Mouse (Mus musculus) monocyte, adult 5-6 weeks (primary cell): ENCODE data around the gene Ndufb7. TPM values are rescaled to one million over a fixed set of nuclear protein-coding genes. Genes with fewer than 3 reads are reported as not detected.
"Not testable (repeated sequence)": the region's sequence is repeated elsewhere in the genome, so short reads cannot be mapped to it uniquely, and the experiment has no call there.

Experiments used
- ATAC-seq: fragments of 153-309, 156-312 bp; replicated peaks from 2 replicates; pipeline ENCODE4 v1.8.0; 2017; ENCODE audit warnings: mild to moderate bottlenecking; ENCODE audit not compliant: low TSS enrichment, insufficient number of reproducible peaks, severe bottlenecking, poor library complexity, low FRiP score
- total RNA-seq: library from RNA; stranded (forward); fragments of 200-1000, 200-491, 200-594 nt; gene quantifications from 3 replicates; pipeline ENCODE4 v1.2.3, GENCODE M21; 2017

Ndufb7 gene
- total RNA-seq, result 152 to 196 TPM (median 178 TPM) in 3 replicates

DNA sequence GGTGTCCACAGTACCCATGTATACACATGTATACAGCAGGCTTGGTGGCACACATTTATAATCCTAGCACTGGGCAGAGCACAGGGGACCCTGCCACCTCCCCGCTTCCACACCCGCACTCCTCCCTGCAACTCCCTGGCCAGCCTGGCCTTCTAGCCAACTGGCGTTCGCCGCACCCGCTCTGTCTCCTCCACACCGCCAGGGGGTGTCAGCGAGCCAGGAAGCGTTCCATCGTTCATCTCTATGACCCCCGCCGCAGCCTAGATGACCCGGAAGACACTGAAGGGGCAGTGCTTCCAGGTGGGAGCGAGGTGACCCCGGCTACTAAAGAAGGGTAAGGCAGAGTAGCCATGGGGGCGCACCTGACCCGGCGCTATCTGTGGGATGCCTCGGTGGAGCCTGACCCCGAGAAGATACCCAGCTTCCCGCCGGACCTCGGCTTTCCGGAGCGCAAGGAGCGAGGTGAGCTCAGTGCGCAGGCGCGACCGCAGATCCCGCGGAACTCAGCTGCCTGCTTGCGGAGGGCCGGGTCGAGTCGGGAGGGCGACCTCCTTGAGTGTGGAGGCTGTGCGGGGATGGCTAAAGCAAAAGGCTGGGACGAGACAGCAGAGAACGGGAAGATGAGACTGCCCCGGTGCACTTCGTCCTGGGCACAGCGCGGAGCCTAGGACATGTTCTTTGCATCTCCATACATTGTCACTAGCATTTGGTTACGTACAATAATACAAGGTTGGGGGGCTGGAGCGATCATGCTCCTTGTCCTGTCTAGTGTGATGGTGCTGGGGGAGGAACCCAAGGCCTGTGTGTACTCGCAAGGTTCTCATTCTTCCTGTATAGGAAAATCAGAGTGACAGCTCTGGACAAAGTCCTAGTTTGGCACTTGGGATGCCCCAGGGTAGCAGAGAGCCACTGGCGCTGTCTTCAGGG, at the start of gene Ndufb7:
TSS of gene Ndufb7 (plus strand) at position 203 of the 927 bp plus-strand sequence.
- ATAC-seq, result peak; percentile 94

DNA sequence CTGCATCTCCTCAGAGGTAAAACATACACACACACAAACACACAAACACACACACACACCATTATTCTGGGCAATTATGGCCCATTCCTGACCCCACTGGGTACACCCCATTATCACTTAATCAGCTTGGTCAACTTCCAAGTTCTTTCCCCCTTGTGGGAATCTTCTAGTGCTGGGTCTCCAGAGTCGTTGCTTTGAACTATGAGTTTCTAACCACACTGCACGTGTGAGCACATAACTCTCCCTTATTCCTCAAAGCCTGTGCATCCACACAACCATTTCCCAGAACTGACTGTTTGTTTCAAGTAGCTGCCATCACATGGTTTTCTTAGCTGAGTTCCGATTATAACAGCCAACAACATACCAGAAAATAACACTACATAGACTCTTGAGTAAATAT, 46.0 kb upstream of the Ndufb7 start:
- no peak for ATAC-seq

DNA sequence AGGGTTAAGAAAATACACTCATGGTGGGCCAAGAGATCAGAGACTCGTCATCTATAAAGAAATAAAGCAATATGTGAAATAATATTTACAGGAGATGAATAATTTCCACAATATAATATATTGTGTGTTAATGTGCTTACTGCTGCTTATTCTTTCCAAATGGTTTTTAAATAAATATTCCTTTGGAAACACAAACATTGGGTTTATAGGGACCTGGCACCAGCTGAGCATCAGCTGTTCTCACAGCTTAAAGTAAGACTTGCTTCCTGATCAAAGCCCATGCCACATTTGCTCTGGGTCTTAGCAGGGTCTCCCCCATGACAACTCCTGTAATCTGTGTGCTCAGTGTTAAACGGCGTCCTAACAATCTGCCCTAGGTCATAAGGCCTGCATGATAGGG, 45.6 kb upstream of the Ndufb7 start:
- not testable (repeated sequence) for ATAC-seq

DNA sequence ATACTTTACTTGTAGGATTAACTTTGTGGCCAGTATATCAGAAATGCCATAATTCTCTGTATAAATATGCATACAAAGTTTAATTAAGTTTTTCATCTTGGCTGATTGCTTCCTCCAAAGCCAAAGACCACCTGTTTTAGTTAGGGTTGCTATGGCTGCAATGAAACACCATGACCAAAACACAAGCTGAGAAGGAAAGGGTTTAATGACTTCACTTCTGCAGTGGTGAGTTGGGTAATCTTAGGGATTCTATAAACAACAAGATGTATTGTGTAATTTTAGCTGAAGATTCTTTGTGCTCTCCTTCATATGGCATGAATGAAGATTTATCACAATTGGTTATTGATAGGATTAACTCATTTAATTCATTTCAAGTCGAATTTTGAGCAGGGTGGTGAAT, 45.2 kb upstream of the Ndufb7 start:
- no peak for ATAC-seq

DNA sequence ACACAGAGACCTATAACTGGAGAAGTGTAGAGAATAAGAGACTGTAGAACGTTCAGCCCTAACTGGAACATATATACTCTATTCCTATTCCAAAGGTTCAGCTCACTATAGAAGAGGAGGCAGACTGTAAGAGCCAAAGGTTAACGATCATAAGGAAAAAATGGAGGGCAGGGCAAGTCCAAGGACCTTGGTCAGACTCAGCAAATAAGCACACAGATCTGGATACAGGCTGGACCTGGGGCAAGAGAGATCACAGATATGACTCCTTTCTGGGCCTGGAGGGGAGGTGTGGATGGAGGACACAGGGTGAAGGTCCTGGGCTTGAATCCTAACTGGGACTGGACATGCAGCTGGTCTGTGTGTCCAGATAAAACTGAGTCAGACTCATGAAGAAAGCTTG, 31.7 kb upstream of the Ndufb7 start:
- ATAC-seq, result no peak

DNA sequence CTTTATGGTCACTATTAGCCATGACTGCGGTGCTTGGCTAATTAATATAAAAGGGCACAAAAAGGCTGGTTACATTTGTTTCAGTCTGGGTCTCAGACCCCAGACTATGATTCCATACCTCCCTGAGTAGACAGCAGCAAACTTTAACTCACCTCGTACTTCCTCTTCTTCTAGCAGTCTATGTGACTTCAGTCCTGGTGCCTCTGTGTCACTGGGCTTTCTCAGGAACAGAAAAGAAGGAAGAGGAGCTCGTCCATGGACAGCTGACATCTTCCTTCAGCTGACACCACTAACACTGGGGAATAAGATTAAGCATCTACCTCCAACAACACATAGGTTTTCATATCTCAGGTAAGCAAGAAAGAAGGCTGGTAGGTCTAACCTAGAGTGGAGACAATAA, 30.7 kb upstream of the Ndufb7 start, which contains the start of gene Olfr370:
TSS of gene Olfr370 (plus strand) at position 45 of the 400 bp plus-strand sequence.
- ATAC-seq, result no peak

DNA sequence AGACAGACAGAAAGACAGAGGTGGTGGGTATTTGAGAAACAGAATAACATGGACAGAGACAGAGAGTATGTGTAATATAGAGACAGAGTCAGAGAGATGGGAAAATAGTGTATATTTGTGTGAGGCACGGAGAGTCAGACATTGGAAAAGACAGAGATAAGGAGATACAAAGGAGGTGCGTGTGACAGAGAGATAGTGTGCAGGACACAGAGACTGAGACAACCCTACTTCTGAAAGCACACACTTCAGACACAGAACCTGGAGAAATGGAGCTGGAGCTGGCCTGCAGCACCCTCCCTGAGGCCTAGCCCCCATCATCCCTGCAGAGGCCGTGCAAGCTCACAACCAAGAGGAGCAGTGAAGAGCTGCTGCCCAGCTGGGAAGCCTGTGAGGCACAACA, 3.8 kb upstream of the Ndufb7 start:
- no peak for ATAC-seq

DNA sequence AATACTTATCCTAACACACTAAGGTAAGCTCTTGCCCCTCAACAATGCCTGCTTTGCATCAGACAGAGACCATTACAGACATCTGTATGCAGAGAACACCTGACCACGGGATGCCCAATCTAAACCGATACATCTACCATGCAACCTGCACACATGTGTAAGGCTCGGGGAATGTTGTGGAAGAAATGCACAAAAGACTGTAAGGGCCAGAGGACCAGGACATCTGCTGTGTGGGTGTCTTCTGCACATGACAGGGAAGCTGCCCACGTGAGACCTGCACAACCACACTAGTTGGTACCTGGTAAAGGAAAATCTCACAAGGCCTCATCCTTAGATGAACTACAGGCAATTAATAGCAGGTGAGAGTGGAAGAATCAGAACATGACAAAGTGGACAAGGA, 3.2 kb upstream of the Ndufb7 start:
- no peak for ATAC-seq

DNA sequence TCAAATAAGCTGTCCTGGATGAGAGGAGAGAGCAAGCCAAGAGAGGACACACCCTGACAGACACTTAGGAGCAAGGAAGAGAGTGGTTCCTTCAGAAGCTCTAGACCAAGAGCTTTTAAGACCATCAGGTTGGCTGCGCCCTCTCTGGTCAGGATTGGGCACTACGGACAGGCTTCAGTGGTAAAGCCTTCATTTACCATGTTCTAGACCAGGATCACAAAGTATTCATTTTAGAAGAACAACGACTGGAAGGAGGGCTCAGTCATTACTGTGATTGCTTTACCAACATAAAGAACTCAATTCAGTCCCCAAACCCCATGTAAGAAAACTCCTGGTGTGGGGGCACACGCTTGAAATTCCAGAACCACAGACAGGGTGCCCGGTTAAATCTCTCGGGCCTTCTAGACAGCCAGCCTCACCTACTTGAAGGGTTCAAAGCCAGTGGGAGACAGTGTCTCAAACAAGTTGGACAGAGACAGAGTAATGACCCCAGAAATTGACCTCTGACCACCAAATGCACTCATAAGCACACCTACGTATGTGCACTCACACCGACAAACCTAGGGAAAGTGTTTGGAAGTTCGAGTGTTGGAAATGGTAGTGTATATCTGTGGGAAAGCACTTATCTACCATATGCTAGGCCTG, 618 bp upstream of the Ndufb7 start:
- ATAC-seq, result no peak

DNA sequence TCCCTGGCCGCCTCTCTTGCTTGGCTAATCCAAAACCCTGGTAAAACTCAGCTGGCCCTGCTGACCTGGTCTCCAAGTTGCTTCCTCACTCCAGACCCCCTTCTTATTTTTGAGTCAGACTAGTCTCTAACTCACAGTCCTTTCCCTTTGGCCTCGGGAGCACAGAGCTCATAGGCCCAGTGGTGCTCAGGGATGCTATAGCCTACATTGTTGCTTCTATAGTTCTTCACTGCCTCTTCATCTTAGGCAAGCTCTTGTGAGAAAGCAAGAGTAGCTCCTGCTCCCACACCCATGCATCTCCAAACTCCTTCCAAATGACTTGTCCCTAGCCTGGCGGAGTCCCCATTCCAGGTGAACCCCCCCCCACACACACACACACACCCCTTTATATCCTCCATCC, 1.2 kb downstream of the Ndufb7 start:
- no peak for ATAC-seq

DNA sequence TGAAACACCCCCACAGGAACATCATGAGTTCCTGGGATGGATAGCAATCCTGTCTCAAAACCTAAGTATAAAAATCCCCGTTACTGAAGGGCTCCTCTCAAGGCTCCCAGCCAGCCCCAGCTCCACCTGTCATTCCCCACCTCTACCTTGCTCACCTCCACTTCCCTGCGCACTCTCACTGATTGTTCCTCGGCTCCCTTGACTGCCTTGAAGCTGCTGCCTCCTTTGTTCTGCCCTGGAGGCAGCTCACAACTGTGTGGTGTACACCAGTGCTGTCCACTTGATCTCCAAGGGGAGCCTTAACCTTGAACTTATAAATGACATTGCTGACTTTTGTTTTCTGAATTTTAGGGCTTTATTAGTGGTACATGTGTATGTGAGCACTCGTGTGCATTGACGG, 1.7 kb downstream of the Ndufb7 start:
- no peak for ATAC-seq

DNA sequence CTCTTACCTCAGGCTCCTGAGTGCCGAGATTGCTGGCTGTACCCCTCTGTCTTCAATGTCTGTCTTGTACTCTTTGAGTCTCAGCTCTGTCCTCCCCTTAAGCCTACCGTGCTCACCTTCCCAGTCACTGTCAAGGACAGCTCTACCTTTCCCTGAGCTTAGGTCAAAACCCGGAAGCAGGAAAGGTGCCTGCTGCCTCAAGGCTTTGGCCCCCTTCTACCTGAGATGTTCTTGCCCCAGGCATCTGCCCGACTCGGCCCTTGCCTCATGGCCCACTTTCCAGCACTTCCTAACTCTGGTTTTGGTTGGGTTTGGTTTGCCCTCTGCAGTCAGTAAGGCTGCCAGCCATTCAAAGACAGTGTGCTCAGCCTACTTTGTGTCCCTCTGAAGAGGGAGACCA, 2.3 kb downstream of the Ndufb7 start:
- no peak for ATAC-seq

DNA sequence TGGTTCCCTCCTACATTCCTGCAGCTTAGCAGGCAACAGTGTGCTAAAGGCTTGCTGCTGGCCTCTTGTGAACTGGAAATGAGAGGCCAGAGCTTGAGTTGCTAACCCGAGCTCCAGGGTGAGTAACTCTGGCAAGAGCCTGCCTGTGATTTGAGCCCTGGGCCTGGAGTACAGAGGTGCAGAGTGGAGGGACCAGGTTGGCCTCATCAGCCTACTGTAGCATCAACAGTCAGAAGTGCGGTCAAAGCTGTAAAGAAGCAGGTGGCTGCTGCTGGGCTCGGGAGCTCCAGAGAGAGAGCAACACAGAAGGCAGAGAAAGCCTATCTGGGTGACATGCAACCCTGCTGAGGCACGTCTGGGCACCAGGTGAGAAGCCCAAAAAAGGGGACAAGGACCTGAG, 2.7 kb downstream of the Ndufb7 start:
- ATAC-seq, result no peak

DNA sequence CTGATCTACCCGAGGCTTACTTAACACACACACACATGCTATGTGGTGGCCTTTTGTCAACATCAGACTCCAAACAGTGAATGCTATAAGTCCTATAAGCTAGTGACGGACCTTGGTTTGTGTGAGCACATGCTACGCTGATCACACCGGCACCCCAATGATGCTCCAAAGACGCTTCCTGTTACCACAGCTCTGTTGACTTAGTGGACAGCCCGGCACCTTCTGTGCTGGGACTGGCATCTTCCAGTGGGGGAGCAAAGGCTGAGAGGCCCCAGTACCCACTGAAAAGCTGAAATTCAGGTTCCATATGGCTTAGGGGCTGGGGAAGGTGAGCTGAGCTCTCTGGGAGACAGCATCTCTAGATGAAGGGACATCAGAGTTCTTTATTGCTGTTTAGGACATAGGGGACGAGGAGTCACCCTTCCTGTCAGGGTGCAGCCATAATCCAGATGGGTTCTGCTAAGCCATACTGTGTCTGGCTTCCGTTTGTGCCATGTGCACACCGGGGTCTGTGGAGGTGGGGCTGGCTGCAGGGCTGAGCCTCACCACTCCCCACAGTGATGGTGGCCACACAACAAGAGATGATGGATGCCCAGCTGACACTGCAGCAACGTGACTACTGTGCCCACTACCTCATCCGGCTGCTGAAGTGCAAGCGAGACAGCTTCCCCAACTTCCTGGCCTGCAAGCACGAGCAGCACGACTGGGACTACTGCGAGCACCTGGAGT, 4.0 kb downstream of the Ndufb7 start:
- ATAC-seq, result no peak

DNA sequence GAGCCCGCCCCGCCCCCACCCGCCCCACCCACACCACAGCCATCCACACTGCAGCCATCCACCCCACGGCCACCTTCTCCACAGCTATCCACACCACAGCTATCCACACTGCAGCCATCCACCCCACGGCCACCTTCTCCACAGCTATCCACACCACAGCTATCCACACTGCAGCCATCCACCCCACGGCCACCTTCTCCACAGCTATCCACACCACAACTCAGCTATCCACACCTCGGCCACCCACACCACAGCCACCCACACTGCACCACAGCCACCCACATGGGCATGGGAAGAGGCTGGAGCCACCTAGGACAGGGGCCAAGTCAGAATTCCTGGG, 4.5 kb downstream of the Ndufb7 start:
- ATAC-seq, result not testable (repeated sequence)

DNA sequence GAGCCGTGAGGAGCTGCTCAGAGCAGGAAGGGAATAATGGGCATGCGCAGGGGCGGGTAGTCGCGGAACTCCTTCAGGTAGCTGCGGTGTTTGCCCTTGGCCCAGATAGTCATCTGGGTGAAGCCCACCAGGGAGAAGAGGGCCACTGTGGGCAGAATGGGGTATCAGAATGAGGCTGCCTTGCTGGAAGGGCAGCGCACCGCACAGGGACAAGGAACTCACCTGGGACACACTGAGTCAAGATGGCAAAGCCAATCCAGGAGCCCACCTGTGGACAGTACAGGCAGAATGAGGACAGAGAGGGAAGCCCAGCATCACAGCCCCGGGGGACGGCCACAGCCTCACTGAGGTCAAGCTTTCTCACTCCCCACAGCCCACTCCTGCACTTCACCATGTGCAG, 5.3 kb downstream of the Ndufb7 start:
- ATAC-seq, result no peak

DNA sequence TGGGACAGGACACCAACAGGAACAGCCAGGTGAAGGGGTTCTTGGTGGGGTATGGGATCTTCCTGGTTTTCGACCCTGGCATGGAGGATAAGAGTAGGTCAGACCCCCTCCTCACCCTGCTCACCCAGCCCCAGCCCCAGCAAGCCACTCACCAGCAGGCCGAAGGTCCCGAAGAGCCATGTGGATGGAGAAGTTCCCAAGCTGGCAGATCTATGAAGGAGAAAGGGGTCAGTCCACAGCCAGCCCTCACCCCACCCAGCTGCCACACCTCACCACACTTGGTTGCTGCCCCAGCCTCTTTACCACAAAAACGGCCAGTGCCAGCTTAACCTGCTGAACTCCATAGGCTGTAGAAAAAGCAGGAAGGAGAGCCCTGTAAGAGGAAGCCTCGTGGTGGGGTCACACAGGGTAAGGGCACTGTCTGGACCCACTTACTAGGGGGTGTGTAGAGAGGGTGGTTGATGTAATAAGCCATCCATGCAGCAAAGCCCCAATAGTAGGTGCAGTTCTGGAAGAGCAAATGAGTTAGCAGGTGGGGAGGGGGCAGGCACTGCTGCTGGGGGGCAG, 5.9 kb downstream of the Ndufb7 start:
- no peak for ATAC-seq

DNA sequence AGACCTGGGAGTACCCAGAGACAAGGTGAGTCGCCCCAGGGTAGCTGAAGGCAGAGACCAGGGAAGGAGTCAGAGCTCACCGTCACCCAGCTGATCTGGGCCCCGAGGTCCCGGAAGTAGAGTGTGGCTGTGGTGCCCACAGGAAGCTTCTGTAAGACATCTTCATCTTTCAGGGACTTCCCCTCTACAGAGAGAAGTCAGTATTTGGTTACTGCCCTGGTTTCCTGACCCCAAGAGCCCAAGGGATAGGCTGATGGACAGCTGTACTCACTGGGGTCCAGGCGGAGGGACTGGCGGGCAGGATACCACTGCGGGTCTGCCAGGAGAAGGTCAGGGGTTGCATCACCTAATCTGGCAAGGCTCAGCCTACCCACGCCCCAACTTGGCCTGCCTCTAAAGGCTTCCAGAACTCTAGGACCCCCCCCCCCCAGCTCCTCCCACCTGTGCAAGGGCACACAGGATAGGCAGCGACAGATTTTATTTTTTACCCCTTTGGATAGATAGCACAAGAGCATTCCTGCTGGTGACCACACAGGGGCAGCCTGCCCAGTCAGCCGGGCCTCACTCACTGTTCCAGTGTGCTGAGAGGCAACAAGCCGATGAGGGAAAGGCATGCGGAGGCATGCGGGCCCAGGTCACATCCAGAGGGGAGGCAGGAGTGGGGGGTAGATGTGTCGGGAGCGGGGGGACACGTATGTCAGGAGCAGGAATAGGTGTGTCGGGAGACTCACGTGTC, 6.8 kb downstream of the Ndufb7 start:
- ATAC-seq, result peak; percentile 79
